Mouse (Mus musculus) central nervous system, embryonic 18 days (tissue): ENCODE measurements around the gene Neb. TPM values are rescaled to one million over a fixed set of nuclear protein-coding genes. Genes with fewer than 3 reads are reported as not detected.

Source experiments
- polyA plus RNA-seq: library from polyadenylated mRNA; depleted of rRNA; stranded (reverse); fragments of >200 nt; gene quantifications from 2 replicates; pipeline ENCODE4 v1.2.3, GENCODE M21; 2012; rRNA removed

The Neb gene
- polyA plus RNA-seq: 5.5 and 16.4 TPM in 2 replicates

GRCm38 (mm10) chr2:52378448-52378804 is at the start of gene Neb:
TSS of gene Neb (minus strand) at chr2:52378474.

GRCm38 (mm10) chr2:52424747-52425522 is 46.7 kb upstream of the Neb start, which contains the start of gene Arl5a:
TSS of gene Arl5a (minus strand) at chr2:52424901.

Other genes with a start within 250 kb of the Neb start
- 43.3 and 46.6 TPM in 2 replicates for gene Arl5a, start 46.4 kb upstream of the Neb start, polyA plus RNA-seq